29 mouse cellular contexts compared by ENCODE assay signal in genomic region chr11:28702384-28702783, GRCm38 (mm10).
"Had no signal": no experiment of that assay in that cellular context is flagged by ENCODE, and none has a peak within 500 bp of the region (broad histone marks: within the 10 kb centered on the region; RNA-seq: fewer than 3 reads in every experiment).

No protein-coding gene starts in this region.

- DNase-seq: cerebellum, adult 2 months; cerebellum, adult 8-10 months; cerebellum, adult 9-10 months; cerebellum, adult 9-11 months; cerebellum, postnatal 10 days; cerebellum, postnatal 14 days; cerebellum, postnatal 25 days; cerebellum, postnatal 36 days; embryo, embryonic 11 days; forebrain, postnatal 0 days; gastrocnemius, adult 2 months; gastrocnemius, postnatal 10 days; gastrocnemius, postnatal 14 days; gastrocnemius, postnatal 25 days; gastrocnemius, postnatal 36 days; heart, adult 11 months; heart, adult 18-20 months; heart, adult 2 months had no signal

- H3K9me3 ChIP-seq: embryonic facial prominence, embryonic 10.5 days; embryonic facial prominence, embryonic 12.5 days; embryonic facial prominence, embryonic 13.5 days; embryonic facial prominence, embryonic 15.5 days; forebrain, embryonic 10.5 days; forebrain, embryonic 12.5 days; forebrain, embryonic 13.5 days; forebrain, embryonic 15.5 days had no signal

- H3K4me2 ChIP-seq: embryonic facial prominence, embryonic 12.5 days; embryonic facial prominence, embryonic 13.5 days; embryonic facial prominence, embryonic 15.5 days; forebrain, embryonic 12.5 days; forebrain, embryonic 13.5 days; forebrain, embryonic 15.5 days had no signal

- ATAC-seq: forebrain, embryonic 13.5 days; forebrain, embryonic 14.5 days; forebrain, embryonic 15.5 days; forebrain, embryonic 16.5 days; forebrain, postnatal 0 days had no signal

- H3K36me3 ChIP-seq: embryonic facial prominence, embryonic 10.5 days; embryonic facial prominence, embryonic 12.5 days; embryonic facial prominence, embryonic 13.5 days; embryonic facial prominence, embryonic 15.5 days; forebrain, embryonic 10.5 days; forebrain, embryonic 12.5 days; forebrain, embryonic 15.5 days had no signal

- H3K27me3 ChIP-seq: embryonic facial prominence, embryonic 12.5 days; embryonic facial prominence, embryonic 13.5 days; embryonic facial prominence, embryonic 15.5 days; forebrain, embryonic 12.5 days; forebrain, embryonic 13.5 days; forebrain, embryonic 15.5 days had no signal

- H3K4me1 ChIP-seq: embryonic facial prominence, embryonic 12.5 days; embryonic facial prominence, embryonic 15.5 days had no signal

- H3K9ac ChIP-seq: embryonic facial prominence, embryonic 12.5 days; embryonic facial prominence, embryonic 13.5 days; embryonic facial prominence, embryonic 15.5 days; forebrain, embryonic 12.5 days; forebrain, embryonic 13.5 days; forebrain, embryonic 15.5 days; forebrain, postnatal 0 days had no signal

- H3K4me3 ChIP-seq: embryonic facial prominence, embryonic 10.5 days; embryonic facial prominence, embryonic 12.5 days; embryonic facial prominence, embryonic 13.5 days; embryonic facial prominence, embryonic 15.5 days; erythroblast, embryonic 14.5 days; forebrain, embryonic 10.5 days; forebrain, embryonic 12.5 days; forebrain, embryonic 13.5 days; forebrain, embryonic 15.5 days; gastrocnemius, adult 2 months; heart, adult 2 months had no signal

- H3K27ac ChIP-seq: embryonic facial prominence, embryonic 10.5 days; embryonic facial prominence, embryonic 12.5 days; embryonic facial prominence, embryonic 13.5 days; embryonic facial prominence, embryonic 15.5 days; forebrain, embryonic 10.5 days; forebrain, embryonic 12.5 days; forebrain, embryonic 13.5 days; forebrain, embryonic 15.5 days; gastrocnemius, adult 2 months had no signal
